Mouse (Mus musculus) CH12.LX (cell line): Measurements from ENCODE around the gene Gpx1. TPM values are rescaled to one million over a fixed set of nuclear protein-coding genes. Genes with fewer than 3 reads are reported as not detected.
A peak's percentile ranks its signal among the peaks of the same experiment; 100 is the strongest.

ENCODE experiments used
- DNase-seq: peaks from one replicate; pipeline ENCODE4 v3.0.0-alpha.2; 2013; ENCODE audit errors: extremely low read depth
- H3K27ac ChIP-seq: 2 replicates; pipeline ENCODE4 v1.5.1; 2012; ENCODE audit warnings: low read depth, mild to moderate bottlenecking, control low read depth, moderate library complexity; ENCODE audit not compliant: insufficient read depth
- H3K27me3 ChIP-seq: replicated peaks from 2 replicates; pipeline ENCODE3; 2012; ENCODE audit warnings: inconsistent platforms
- H3K36me3 ChIP-seq, 2 experiments: replicated peaks in 1 of 2; 2 replicates each; pipeline versions ENCODE3 to v1.6.1; 2012; ENCODE audit warnings: inconsistent platforms in 1 of 2, low read length in 1 of 2, mild to moderate bottlenecking in 1 of 2, mixed read lengths in 1 of 2, moderate library complexity in 1 of 2; ENCODE audit not compliant: control insufficient read depth in 1 of 2, insufficient read depth in 1 of 2
- H3K4me1 ChIP-seq, 2 experiments: 2 replicates each; pipeline ENCODE4 v1.6.1; 2012; ENCODE audit warnings: inconsistent platforms in 1 of 2, moderate library complexity in 1 of 2; ENCODE audit not compliant: insufficient read depth in 2 of 2, control insufficient read depth in 1 of 2
- H3K4me2 ChIP-seq: 2 replicates; pipeline ENCODE4 v1.6.1; 2012; ENCODE audit warnings: low read depth, mild to moderate bottlenecking, control low read depth; ENCODE audit not compliant: poor library complexity, insufficient read depth, severe bottlenecking
- H3K4me3 ChIP-seq, 3 experiments: fragments of 150-350 bp in 1 of 3; sonication (generic) in 1 of 3; replicated peaks in 1 of 3; 2 replicates each; pipeline versions ENCODE3 to v1.5.1; 2011 to 2012; ENCODE audit warnings: low read depth in 2 of 3, low read length in 2 of 3, mild to moderate bottlenecking in 2 of 3, moderate library complexity in 2 of 3, control low read depth in 1 of 3, improper control_type of control experiment in 1 of 3, inconsistent platforms in 1 of 3, mixed read lengths in 1 of 3; ENCODE audit not compliant: poor library complexity in 1 of 3
- H3K79me2 ChIP-seq: replicated peaks from 2 replicates; pipeline ENCODE4 v1.6.1; 2012; ENCODE audit warnings: mild to moderate bottlenecking, moderate library complexity; ENCODE audit not compliant: control insufficient read depth, poor library complexity, insufficient read depth, severe bottlenecking; ENCODE audit errors: extremely low read depth
- H3K9ac ChIP-seq: 2 replicates; pipeline ENCODE4 v1.6.1; 2012; ENCODE audit warnings: low read depth, mild to moderate bottlenecking, control low read depth, moderate library complexity; ENCODE audit not compliant: insufficient read depth
- H3K9me3 ChIP-seq: replicated peaks from 2 replicates; pipeline ENCODE3; 2012; ENCODE audit warnings: low read length, inconsistent platforms, mixed read lengths
- EP300 ChIP-seq: IDR thresholded peaks from 2 replicates; pipeline ENCODE4 v1.6.1; 2011; ENCODE audit warnings: low read length, improper control_type of control experiment
- GABPA ChIP-seq: IDR thresholded peaks from 2 replicates; pipeline ENCODE4 v1.6.1; 2012; ENCODE audit warnings: low read depth, low read length, improper control_type of control experiment, inconsistent platforms; ENCODE audit not compliant: insufficient replicate concordance
- HCFC1 ChIP-seq: IDR thresholded peaks from 2 replicates; pipeline ENCODE4 v1.6.1; 2012; ENCODE audit warnings: low read depth, mild to moderate bottlenecking, inconsistent platforms, low read length, improper control_type of control experiment
- IRF4 ChIP-seq: IDR thresholded peaks from 2 replicates; pipeline ENCODE4 v1.6.1; 2014; ENCODE audit warnings: low read depth, mild to moderate bottlenecking, inconsistent platforms, low read length, improper control_type of control experiment
- JUN ChIP-seq: IDR thresholded peaks from 2 replicates; pipeline ENCODE4 v1.6.1; 2011; ENCODE audit warnings: low read depth, mild to moderate bottlenecking, low read length, improper control_type of control experiment, moderate library complexity; ENCODE audit not compliant: insufficient read depth
- JUND ChIP-seq: conservative IDR thresholded peaks from 2 replicates; pipeline ENCODE4 v1.6.1; 2011; ENCODE audit warnings: low read depth, low read length, improper control_type of control experiment
- KAT2A ChIP-seq: IDR thresholded peaks from 2 replicates; pipeline ENCODE4 v1.6.1; 2012; ENCODE audit warnings: low read length, improper control_type of control experiment, inconsistent platforms; ENCODE audit not compliant: insufficient replicate concordance
- MAFK ChIP-seq: IDR thresholded peaks from 2 replicates; pipeline ENCODE4 v1.6.1; 2011; ENCODE audit warnings: low read length, improper control_type of control experiment; ENCODE audit not compliant: insufficient replicate concordance
- MAX ChIP-seq: IDR thresholded peaks from 2 replicates; pipeline ENCODE4 v1.6.1; 2011; ENCODE audit warnings: low read length, improper control_type of control experiment
- MAZ ChIP-seq: IDR thresholded peaks from 2 replicates; pipeline ENCODE4 v1.6.1; 2012; ENCODE audit warnings: low read depth, mild to moderate bottlenecking, inconsistent platforms, low read length, improper control_type of control experiment, moderate library complexity
- MXI1 ChIP-seq: IDR thresholded peaks from 2 replicates; pipeline ENCODE4 v1.6.1; 2011; ENCODE audit warnings: mild to moderate bottlenecking, low read depth, low read length, improper control_type of control experiment
- MYC ChIP-seq: IDR thresholded peaks from 2 replicates; pipeline ENCODE4 v1.6.1; 2011; ENCODE audit warnings: low read depth, mild to moderate bottlenecking, improper control_type of control experiment, low read length
- NELFE ChIP-seq: IDR thresholded peaks from 2 replicates; pipeline ENCODE4 v1.6.1; 2011; ENCODE audit warnings: low read depth, low read length, improper control_type of control experiment
- RAD21 ChIP-seq: IDR thresholded peaks from 2 replicates; pipeline ENCODE4 v1.6.1; 2011; ENCODE audit warnings: low read depth, mild to moderate bottlenecking, low read length, improper control_type of control experiment, moderate library complexity
- RCOR1 ChIP-seq: conservative IDR thresholded peaks from 2 replicates; pipeline ENCODE4 v1.6.1; 2012; ENCODE audit warnings: low read depth, mild to moderate bottlenecking, inconsistent platforms, low read length, improper control_type of control experiment
- TBP ChIP-seq: conservative IDR thresholded peaks from 2 replicates; pipeline ENCODE4 v1.6.1; 2011; ENCODE audit warnings: low read depth, low read length, improper control_type of control experiment
- TCF12 ChIP-seq: IDR thresholded peaks from 2 replicates; pipeline ENCODE4 v1.6.1; 2014; ENCODE audit warnings: low read depth, mild to moderate bottlenecking, inconsistent platforms, low read length, improper control_type of control experiment
- USF1 ChIP-seq: IDR thresholded peaks from 2 replicates; pipeline ENCODE4 v1.6.1; 2014; ENCODE audit warnings: low read depth, mild to moderate bottlenecking, inconsistent platforms, low read length, improper control_type of control experiment
- ZC3H11A ChIP-seq: IDR thresholded peaks from 2 replicates; pipeline ENCODE4 v1.6.1; 2012; ENCODE audit warnings: low read depth, mild to moderate bottlenecking, inconsistent platforms, low read length, improper control_type of control experiment
- ZMIZ1 ChIP-seq: IDR thresholded peaks from 2 replicates; pipeline ENCODE4 v1.6.1; 2012; ENCODE audit warnings: low read depth, mild to moderate bottlenecking, inconsistent platforms, low read length, improper control_type of control experiment
- dilution Hi-C: fragments of 300-500 bp; cut with MboI; formaldehyde crosslinking; loops from 2 replicates; pipeline ENCODE4 v1.14.3; 2020; ENCODE audit warnings: low sequenced_read_pairs; ENCODE audit not compliant: extremely low pct_unique_long_range_greater_than_20kb, extremely low pct_ligation_motif_present
- in situ Hi-C: fragments of 300-500 bp; cut with MboI; formaldehyde crosslinking; loops from 3 replicates; pipeline ENCODE4 v1.14.3; 2019; ENCODE audit warnings: low sequenced_read_pairs, low pct_ligation_motif_present, low pct_unique_long_range_greater_than_20kb, mixed read lengths
- polyA plus RNA-seq: library from polyadenylated mRNA; unstranded; fragments of >175 nt; gene quantifications from 2 replicates; pipeline ENCODE4 v1.2.1, GENCODE M21; 2012; ENCODE audit warnings: low read depth; ENCODE audit not compliant: insufficient read length
- total RNA-seq, 2 experiments: library from RNA; depleted of rRNA; stranded (reverse); fragments of 300-350 nt in 1 of 2; fragments of >200 nt in 1 of 2; gene quantifications; 2 replicates each; pipeline ENCODE4 v1.2.3; 2012 to 2014

The Gpx1 gene
- total and polyA plus RNA-seq, 3 experiments: 506 to 883 (median 813) TPM

DNA sequence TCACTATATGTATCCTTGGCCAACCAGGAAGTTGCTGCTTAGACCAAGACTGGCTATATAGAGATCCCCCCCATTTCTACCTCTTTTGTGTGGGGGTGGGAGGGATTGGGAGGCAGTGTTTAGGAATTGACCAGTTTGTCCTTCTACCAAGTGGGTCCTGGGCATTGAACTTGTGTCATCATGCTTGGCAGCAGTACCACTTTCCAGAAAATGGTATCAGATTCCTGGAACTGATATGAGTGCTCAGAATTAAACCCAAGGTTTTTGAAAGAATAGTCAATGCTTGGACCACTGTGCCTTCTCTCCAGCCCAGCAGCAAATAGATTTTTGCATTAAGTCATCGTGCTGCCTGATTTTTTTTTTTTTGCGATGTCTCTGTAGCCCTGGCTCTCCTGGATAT lies 12.9 kb upstream of the Gpx1 start:
- no peak overlapping the region for H3K27ac ChIP-seq
- peaks cover 42 to 75% of the 10 kb centered on the region in 2 experiments for H3K36me3 ChIP-seq
- no peaks in the 10 kb centered on the region for H3K9me3 ChIP-seq
- H3K4me2 ChIP-seq: no peak overlapping the region
- H3K27me3 ChIP-seq: no peaks in the 10 kb centered on the region
- DNase-seq: no peak
- TF ChIP-seq USF1 (no peak), MYC (no peak), MAZ (no peak), JUN (no peak), GABPA (no peak), HCFC1 (no peak), KAT2A (no peak), JUND (no peak), RAD21 (no peak), RCOR1 (no peak), TBP (no peak), EP300 (no peak), MAFK (no peak), ZMIZ1 (no peak), TCF12 (no peak), ZC3H11A (no peak), IRF4 (no peak)
- peaks cover 76% of the 10 kb centered on the region for H3K79me2 ChIP-seq
- dilution Hi-C loops (no loop called here), in situ Hi-C loops (no loop called here)
- H3K9ac ChIP-seq: no peak overlapping the region
- no peaks in the 10 kb centered on the region for H3K4me1 ChIP-seq
- no peak overlapping the region for H3K4me3 ChIP-seq

DNA sequence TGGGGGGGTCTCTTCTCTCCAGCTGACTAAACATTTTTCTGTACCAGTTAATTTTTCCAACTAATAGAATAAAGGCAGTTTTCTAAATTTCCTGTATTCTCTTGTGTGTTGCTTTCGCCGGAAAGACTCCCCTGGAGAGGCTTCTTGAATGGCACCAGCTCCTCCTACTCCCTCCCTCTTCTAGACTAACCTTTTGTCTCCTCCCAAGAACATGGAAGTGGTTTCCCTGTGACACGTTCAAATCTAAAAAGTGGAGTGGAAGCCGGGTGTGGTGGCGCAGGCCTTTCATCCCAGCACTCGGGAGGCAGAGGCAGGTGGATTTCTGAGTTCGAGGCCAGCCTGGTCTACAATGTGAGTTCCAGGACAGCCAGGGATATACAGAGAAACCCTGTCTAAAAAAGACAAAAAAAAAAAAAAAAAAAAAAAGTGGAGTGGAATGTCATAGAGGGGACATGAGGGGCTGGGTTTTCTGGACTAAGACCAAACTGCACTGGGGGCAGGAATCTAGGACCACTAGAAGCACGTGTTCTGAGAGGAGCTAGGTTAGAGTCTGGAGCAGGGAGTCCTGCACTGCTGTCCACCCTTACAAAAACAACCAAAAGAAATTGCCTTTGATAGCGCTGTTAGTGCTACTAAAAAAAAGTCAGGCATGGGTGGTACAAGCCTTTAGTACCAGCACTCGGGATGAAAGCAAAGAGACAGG lies 704 bp upstream of the Gpx1 start:
- dilution Hi-C loops: no loop called here
- no peak overlapping the region for H3K4me3 ChIP-seq
- no peak for TF ChIP-seq MAX
- no peak for TF ChIP-seq NELFE
- TF ChIP-seq MXI1: no peak
- no peak for TF ChIP-seq MYC
- TF ChIP-seq, all 38 proteins: peak for 0
- Histone ChIP-seq H3K27me3 (no peaks in the 10 kb centered on the region), H3K36me3 (peaks cover 27 to 47% of the 10 kb centered on the region in 2 experiments), H3K79me2 (peaks cover 10% of the 10 kb centered on the region), H3K9ac (peak overlapping the region; percentile 32; the same call in 1 of the 2 replicates), H3K4me2 (peak overlapping the region; percentile 60), H3K27ac (no peak overlapping the region; the same call in 1 of the 2 replicates), H3K4me1 (peaks cover 13 to 34% of the 10 kb centered on the region in 2 experiments), H3K9me3 (no peaks in the 10 kb centered on the region)
- no peak for DNase-seq
- in situ Hi-C loops: no loop called here
